Mouse (Mus musculus) midbrain, postnatal 0 days (tissue): ENCODE measurements around the gene Gas7. TPM values are rescaled to one million over a fixed set of nuclear protein-coding genes. Genes with fewer than 3 reads are reported as not detected.
A peak's percentile ranks its signal among the peaks of the same experiment; 100 is the strongest.

ENCODE experiments used
- ATAC-seq: fragments of 200-750 bp; cut with Nextera tagmentation; 2 replicates; pipeline ENCODE4 v1.8.0; 2017; ENCODE audit warnings: moderate number of reproducible peaks, mild to moderate bottlenecking, moderate TSS enrichment, moderate library complexity; ENCODE audit not compliant: low FRiP score
- DNase-seq: peaks from one replicate; pipeline ENCODE4 v3.0.0-alpha.2; 2015; ENCODE audit warnings: low spot score
- H3K27ac ChIP-seq: fragments of 300-500 bp; sonication (generic); 2 replicates; pipeline ENCODE4 v1.5.1; 2014; ENCODE audit warnings: low read depth, mild to moderate bottlenecking, low read length, mixed read lengths
- H3K27me3 ChIP-seq: fragments of 300-500 bp; sonication (generic); 2 replicates; pipeline ENCODE4 v1.6.1; 2014; ENCODE audit warnings: low read length, control low read depth, mixed read lengths; ENCODE audit not compliant: insufficient read depth
- H3K36me3 ChIP-seq: fragments of 300-500 bp; sonication (generic); 2 replicates; pipeline ENCODE4 v1.6.1; 2014; ENCODE audit warnings: low read length, control low read depth, mixed read lengths; ENCODE audit not compliant: insufficient read depth
- H3K4me1 ChIP-seq: fragments of 300-500 bp; sonication (generic); 2 replicates; pipeline ENCODE4 v1.6.1; 2014; ENCODE audit warnings: mild to moderate bottlenecking, control low read depth, antibody characterized with exemption, low read length, mixed read lengths; ENCODE audit not compliant: insufficient read depth
- H3K4me2 ChIP-seq: fragments of 300-500 bp; sonication (generic); 2 replicates; pipeline ENCODE4 v1.6.1; 2014; ENCODE audit warnings: low read depth, mild to moderate bottlenecking, low read length, mixed read lengths; ENCODE audit not compliant: poor library complexity, severe bottlenecking
- H3K4me3 ChIP-seq: fragments of 300-500 bp; sonication (generic); 2 replicates; pipeline ENCODE4 v1.5.1; 2014; ENCODE audit warnings: low read depth, mild to moderate bottlenecking, low read length, moderate library complexity
- H3K9ac ChIP-seq: fragments of 300-500 bp; sonication (generic); replicated peaks from 2 replicates; pipeline ENCODE4 v1.6.1; 2014; ENCODE audit warnings: mild to moderate bottlenecking, low read length, moderate library complexity, mixed read lengths; ENCODE audit not compliant: poor library complexity, severe bottlenecking
- H3K9me3 ChIP-seq: fragments of 300-500 bp; sonication (generic); 2 replicates; pipeline ENCODE4 v1.6.1; 2016; ENCODE audit warnings: low read length, control low read depth
- CTCF ChIP-seq: IDR thresholded peaks from 2 replicates; pipeline ENCODE4 v1.5.1; 2016; ENCODE audit warnings: antibody characterized with exemption, mild to moderate bottlenecking
- WGBS: fragments of 180-500 bp; shearing (Covaris S2); extraction: QIAGEN DNeasy Blood & Tissue Kit; methylation state at CpG from one replicate; pipeline ENCODE4 v1.1.7; 2014; 5-methylcytosine and 5-hydroxymethylcytosine counted together
- polyA plus RNA-seq: library from polyadenylated mRNA; unstranded; fragments of >200 nt; fragmentation: Nextera tagmentation; extraction: Ambion mirVana; gene quantifications from 2 replicates; pipeline ENCODE4 v1.2.1, GENCODE M21; 2015
- total RNA-seq: library from RNA; depleted of rRNA; stranded (reverse); fragments of >200 nt; gene quantifications from 2 replicates; pipeline ENCODE4 v1.2.3, GENCODE M21; 2014

The Gas7 gene
- total and polyA plus RNA-seq, 2 experiments from 2014 or later = 82.1 to 118 TPM

DNA sequence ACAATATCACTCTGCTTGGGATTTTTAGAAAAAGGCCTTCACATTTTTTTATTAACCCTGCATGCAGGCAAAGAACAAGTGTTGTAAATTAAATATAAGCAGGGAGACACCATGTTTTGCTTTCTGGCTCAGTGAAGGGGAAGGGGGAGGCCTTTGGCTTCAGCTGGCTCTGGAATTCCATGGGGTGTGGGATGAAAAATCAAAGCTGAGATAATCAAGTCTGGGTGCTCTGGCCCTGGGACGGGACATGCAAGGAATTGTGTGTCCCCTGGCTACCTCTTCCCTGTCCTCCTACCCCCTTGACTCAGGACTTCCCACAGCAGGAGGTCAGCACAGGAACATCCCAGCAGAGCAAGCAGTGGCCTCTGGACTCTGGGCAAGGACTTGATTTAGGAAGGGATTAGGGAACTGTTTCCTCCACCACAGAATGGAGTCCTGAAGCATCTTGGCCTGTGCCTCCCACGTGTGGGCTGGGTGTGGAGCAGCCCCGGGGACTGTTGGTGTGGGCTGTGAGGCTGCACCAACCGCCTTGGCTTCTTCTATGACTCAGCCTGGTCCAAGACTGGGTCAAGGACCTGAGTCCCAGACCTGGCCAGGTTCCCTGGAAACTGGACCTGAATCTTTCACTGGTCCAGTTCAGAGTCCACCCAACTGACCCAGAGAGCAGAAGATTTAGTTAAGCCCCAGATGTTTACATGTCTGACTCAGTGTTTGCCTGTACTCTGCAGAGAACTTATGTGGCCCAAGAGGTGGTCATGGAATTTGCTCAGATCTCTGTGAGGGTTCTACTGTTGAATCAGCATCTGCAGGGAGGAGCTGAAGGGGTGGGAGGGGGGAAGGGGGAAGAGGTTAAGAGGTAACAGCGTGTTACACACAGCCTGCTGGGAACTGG is 60.0 kb downstream of the Gas7 start:
- Histone ChIP-seq H3K9me3 (no peaks in the 10 kb centered on the region), H3K36me3 (no peaks in the 10 kb centered on the region), H3K4me1 (0 out of 2 replicates have a peak, but pooled peaks cover 6% of the 10 kb centered on the region), H3K9ac (no peak overlapping the region), H3K4me2 (no peak overlapping the region), H3K27me3 (no peaks in the 10 kb centered on the region), H3K27ac (0 out of 2 replicates have a peak overlapping the region, but pooled peaks have one; percentile 6), H3K4me3 (no peak overlapping the region)
- no peak for TF ChIP-seq CTCF
- no peak for ATAC-seq
- 42% methylated on average over 5 of the region's 5 CpGs for WGBS
- DNase-seq = peak; percentile 17

DNA sequence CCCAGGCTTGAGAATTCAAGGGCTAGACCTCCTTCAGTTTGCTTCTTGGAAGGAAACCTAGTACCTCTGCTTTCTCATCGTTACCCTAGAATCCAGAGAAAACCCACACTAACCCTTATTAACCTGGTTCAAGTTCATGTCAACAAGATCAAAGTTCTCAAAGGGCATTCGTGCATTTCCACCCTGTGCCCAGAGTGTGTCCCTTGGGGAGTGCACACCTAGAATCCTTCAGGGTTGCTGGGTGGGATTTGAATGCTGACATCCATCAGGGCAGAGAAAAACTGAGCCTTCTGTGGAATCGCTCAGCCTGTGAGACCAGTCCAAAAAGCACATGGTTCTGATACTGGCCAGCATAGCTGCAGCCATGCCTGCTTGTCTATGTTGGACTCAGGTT is 60.7 kb downstream of the Gas7 start:
- Histone ChIP-seq H3K4me1 (0 out of 2 replicates have a peak, but pooled peaks cover 6% of the 10 kb centered on the region), H3K9me3 (no peaks in the 10 kb centered on the region), H3K9ac (no peak overlapping the region), H3K27ac (no peak overlapping the region), H3K36me3 (no peaks in the 10 kb centered on the region), H3K4me3 (no peak overlapping the region), H3K4me2 (no peak overlapping the region), H3K27me3 (no peaks in the 10 kb centered on the region)
- no peak for TF ChIP-seq CTCF
- 75% methylated on average over 3 of the region's 3 CpGs for WGBS
- no peak for DNase-seq
- ATAC-seq = no peak

DNA sequence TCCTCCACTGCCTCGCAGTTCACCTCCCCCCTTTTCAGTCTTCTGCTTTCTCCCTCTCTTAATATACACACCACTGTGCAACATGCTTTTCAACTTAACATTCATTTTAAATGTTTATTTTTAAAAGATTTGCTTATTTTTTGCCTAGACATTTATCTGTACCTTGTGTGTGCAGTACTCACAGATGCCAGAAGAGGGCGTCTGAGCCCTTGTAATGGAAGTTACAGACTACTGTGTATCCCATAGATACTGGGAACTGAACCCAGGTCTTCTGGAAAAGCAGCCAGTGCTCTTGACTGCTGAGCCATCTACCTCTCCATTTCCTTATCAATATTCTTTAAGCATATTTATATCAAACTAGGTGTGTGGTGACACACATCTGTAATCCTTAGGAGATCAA is 62.5 kb downstream of the Gas7 start:
- H3K4me2 ChIP-seq = no peak overlapping the region
- DNase-seq = no peak
- WGBS = 66% methylated on average over 2 of the region's 2 CpGs

DNA sequence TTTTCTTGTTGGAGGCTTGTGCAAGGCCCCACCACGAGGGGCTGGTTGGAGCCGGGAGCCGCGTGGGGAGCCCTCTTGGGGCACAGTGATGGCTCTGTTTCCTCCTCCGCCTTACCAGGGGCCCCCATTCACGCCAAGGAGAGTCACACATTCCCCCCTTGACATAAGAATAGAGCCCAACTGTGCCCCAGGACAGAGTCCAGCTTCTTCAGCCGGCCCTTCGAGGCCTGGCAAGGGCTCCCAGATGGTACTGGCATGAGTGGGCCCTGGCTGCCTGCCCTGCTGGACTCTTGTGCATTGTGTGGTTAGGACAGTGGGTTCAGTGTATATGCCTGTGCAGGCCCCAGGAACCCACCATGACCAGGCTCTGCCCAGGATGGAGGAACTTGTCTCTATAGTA is 63.7 kb downstream of the Gas7 start:
- peak; percentile 76 for DNase-seq
- no peak overlapping the region for H3K4me3 ChIP-seq
- no peaks in the 10 kb centered on the region for H3K9me3 ChIP-seq
- no peak overlapping the region for H3K9ac ChIP-seq
- TF ChIP-seq CTCF = no peak
- no peaks in the 10 kb centered on the region for H3K36me3 ChIP-seq
- H3K4me2 ChIP-seq = no peak overlapping the region
- no peaks in the 10 kb centered on the region for H3K27me3 ChIP-seq
- peak; percentile 86 for ATAC-seq
- 0 out of 2 replicates have a peak, but pooled peaks cover 6% of the 10 kb centered on the region for H3K4me1 ChIP-seq
- WGBS = 77% methylated on average over 8 of the region's 8 CpGs
- H3K27ac ChIP-seq = no peak overlapping the region

More for the DNA sequence above, 62.5 kb downstream of the Gas7 start:
- no peak overlapping the region for H3K9ac ChIP-seq
- H3K4me1 ChIP-seq = 0 out of 2 replicates have a peak, but pooled peaks cover 6% of the 10 kb centered on the region
- no peak overlapping the region for H3K4me3 ChIP-seq
- H3K36me3 ChIP-seq = no peaks in the 10 kb centered on the region
- no peaks in the 10 kb centered on the region for H3K27me3 ChIP-seq
- peak; percentile 49 for TF ChIP-seq CTCF
- H3K27ac ChIP-seq = no peak overlapping the region
- no peak for ATAC-seq
- no peaks in the 10 kb centered on the region for H3K9me3 ChIP-seq

DNA sequence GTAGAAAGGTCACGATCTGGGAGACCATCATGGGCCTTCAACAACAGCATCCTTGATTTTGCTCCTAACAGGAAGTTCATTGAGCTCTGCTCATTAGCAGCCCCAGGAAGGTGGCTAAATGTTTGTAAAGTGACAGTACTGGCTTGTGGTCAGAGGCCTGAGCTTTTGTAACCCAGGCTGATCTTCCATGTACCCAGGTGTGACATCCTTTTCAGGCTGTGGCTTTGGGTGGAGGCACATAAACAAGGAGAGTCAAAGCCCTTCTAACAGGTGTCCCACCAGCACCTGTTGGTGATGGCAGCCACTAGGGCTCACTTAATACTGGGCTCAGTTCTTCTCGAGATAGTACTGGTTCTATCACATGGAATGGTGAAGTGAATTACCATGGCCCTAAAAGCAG is 67.4 kb downstream of the Gas7 start:
- H3K27me3 ChIP-seq = no peaks in the 10 kb centered on the region
- H3K4me2 ChIP-seq = no peak overlapping the region
- H3K9me3 ChIP-seq = no peaks in the 10 kb centered on the region
- DNase-seq (no peak), ATAC-seq (no peak)
- H3K9ac ChIP-seq = no peak overlapping the region
- no peaks in the 10 kb centered on the region for H3K36me3 ChIP-seq
- no peak overlapping the region for H3K27ac ChIP-seq
- no peak overlapping the region for H3K4me3 ChIP-seq
- TF ChIP-seq CTCF = no peak
- peaks cover 8% of the 10 kb centered on the region for H3K4me1 ChIP-seq
- WGBS = 90% methylated on average over 2 of the region's 2 CpGs

DNA sequence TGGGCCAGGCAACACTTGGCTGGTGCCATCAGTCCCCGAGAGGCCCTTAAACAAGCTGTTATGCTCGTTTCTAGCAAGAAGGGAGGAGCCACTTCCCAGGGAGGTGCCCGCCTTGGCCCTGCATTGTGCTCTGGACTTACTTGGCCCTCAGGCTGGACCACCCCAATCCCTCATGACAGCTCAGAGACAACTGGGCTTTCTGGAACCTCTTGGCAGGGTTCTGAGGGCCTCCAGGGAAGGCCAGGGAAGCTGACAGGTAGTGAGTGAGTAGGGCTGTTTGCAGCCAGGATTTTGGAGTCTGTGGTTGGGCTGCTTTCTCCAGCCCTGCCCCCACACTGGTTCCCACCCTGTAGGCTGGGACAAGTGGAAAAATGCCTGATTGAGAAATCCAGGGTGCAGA is 68.6 kb downstream of the Gas7 start:
- TF ChIP-seq CTCF = no peak
- no peak overlapping the region for H3K27ac ChIP-seq
- H3K4me1 ChIP-seq = peaks cover 8% of the 10 kb centered on the region
- H3K9ac ChIP-seq = no peak overlapping the region
- WGBS = 39% methylated on average over 3 of the region's 3 CpGs
- peak; percentile 21 for DNase-seq
- H3K4me2 ChIP-seq = no peak overlapping the region
- H3K36me3 ChIP-seq = no peaks in the 10 kb centered on the region
- ATAC-seq = no peak
- no peaks in the 10 kb centered on the region for H3K27me3 ChIP-seq
- H3K9me3 ChIP-seq = no peaks in the 10 kb centered on the region
- no peak overlapping the region for H3K4me3 ChIP-seq
